Mouse (Mus musculus) liver, adult 2 months (tissue): ENCODE data around the gene Kdelr3.

Source experiments
- CTCF ChIP-seq: fragments of 200-500 bp; IDR thresholded peaks from 2 replicates; pipeline ENCODE4 v1.5.1; 2011; ENCODE audit warnings: low read depth, low read length, control low read depth
- POLR2A ChIP-seq: fragments of 200-500 bp; IDR thresholded peaks from 2 replicates; pipeline ENCODE4 v1.6.1; 2011; ENCODE audit warnings: low read length, control low read depth; ENCODE audit not compliant: insufficient read depth; ENCODE audit errors: extremely low read depth

DNA sequence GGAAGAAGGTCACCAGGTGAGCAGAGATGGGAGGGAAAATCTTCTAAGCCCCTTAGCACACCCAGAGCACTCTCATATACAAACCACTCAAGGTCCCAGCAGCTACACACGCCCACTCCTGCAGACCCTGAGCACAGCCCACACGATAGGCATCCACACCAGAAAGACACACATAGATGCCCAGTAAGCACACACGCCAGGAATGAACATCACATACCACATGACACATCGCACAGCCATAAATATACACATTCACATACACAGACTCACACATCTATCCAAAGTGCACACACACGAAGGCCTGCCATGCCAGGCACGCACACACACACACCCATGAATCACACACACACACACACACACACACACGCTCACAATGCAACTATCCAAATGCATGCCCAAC lies 5.8 kb upstream of the Kdelr3 start:
- no peak for TF ChIP-seq CTCF
- TF ChIP-seq POLR2A, result no peak
